Mouse (Mus musculus): ENCODE measurements around the gene Shisa8. TPM values are rescaled to one million over a fixed set of nuclear protein-coding genes. Genes with fewer than 3 reads are reported as not detected.

Gene Shisa8
- total and polyA plus RNA-seq, 2 experiments from 2014 or later = 7.5 to 34.7 TPM

- DNase-seq (ENCODE audit: low spot score) = peak; percentile 93
- Histone ChIP-seq H3K4me2 (ENCODE audit: low read depth, low read length) (no peak overlapping the region), H3K9ac (replicated peaks; ENCODE audit: low read length) (0 out of 2 replicates have a peak overlapping the region, but pooled peaks have one; percentile 17), H3K27ac (peak overlapping the region; percentile 32; the same call in 1 of the 2 replicates), H3K4me1 (ENCODE audit: insufficient read depth, low read length) (peaks cover 22% of the 10 kb centered on the region), H3K27me3 (ENCODE audit: insufficient read depth, low read length) (peaks cover 13% of the 10 kb centered on the region; the same call in 1 of the 2 replicates), H3K36me3 (ENCODE audit: insufficient read depth, low read length) (peaks cover 27% of the 10 kb centered on the region), H3K9me3 (ENCODE audit: low read length) (no peaks in the 10 kb centered on the region), H3K4me3 (ENCODE audit: low read length) (no peak overlapping the region)
- 26% methylated on average over 9 of the region's 9 CpGs for whole genome bisulfite sequencing
- peak; percentile 89 for ATAC-seq
- no peak for TF ChIP-seq CTCF (IDR thresholded peaks at IDR 0.05; ENCODE audit: low read depth)
Measured at GRCm38 (mm10) chr15:82206365-82207104, 6.1 kb downstream of the Shisa8 start.

- no peak overlapping the region for H3K9ac ChIP-seq (replicated peaks; ENCODE audit: low read length)
- H3K27me3 ChIP-seq (ENCODE audit: insufficient read depth, low read length) = no peaks in the 10 kb centered on the region; the same call in 1 of the 2 replicates
- no peak for ATAC-seq
- 0 out of 2 replicates have a peak overlapping the region, but pooled peaks have one; percentile 36 for H3K27ac ChIP-seq
- H3K4me3 ChIP-seq (ENCODE audit: low read length) = no peak overlapping the region
- no peak overlapping the region for H3K4me2 ChIP-seq (ENCODE audit: low read depth, low read length)
- no peak for DNase-seq (ENCODE audit: low spot score)
- TF ChIP-seq CTCF (IDR thresholded peaks at IDR 0.05; ENCODE audit: low read depth) = no peak
- peaks cover 40% of the 10 kb centered on the region for H3K36me3 ChIP-seq (ENCODE audit: insufficient read depth, low read length)
- H3K4me1 ChIP-seq (ENCODE audit: insufficient read depth, low read length) = peaks cover 22% of the 10 kb centered on the region
- 69% methylated on average over 8 of the region's 10 CpGs for WGBS
- no peaks in the 10 kb centered on the region for H3K9me3 ChIP-seq (ENCODE audit: low read length)
Measured at GRCm38 (mm10) chr15:82204680-82205371, 7.8 kb downstream of the Shisa8 start.

GRCm38 (mm10) chr15:82203611-82204351 is 8.8 kb downstream of the Shisa8 start:
- 54% methylated on average over 20 of the region's 20 CpGs for WGBS
- H3K4me1 ChIP-seq (ENCODE audit: insufficient read depth, low read length) = peaks cover 22% of the 10 kb centered on the region

GRCm38 (mm10) chr15:82203090-82203489 is 9.5 kb downstream of the Shisa8 start:
- WGBS = 91% methylated on average over 10 of the region's 10 CpGs
- Histone ChIP-seq H3K27me3 (ENCODE audit: insufficient read depth, low read length) (no peaks in the 10 kb centered on the region), H3K27ac (peak overlapping the region; percentile 36; the same call in 1 of the 2 replicates), H3K4me2 (ENCODE audit: low read depth, low read length) (no peak overlapping the region), H3K4me1 (ENCODE audit: insufficient read depth, low read length) (peaks cover 22% of the 10 kb centered on the region), H3K9ac (replicated peaks; ENCODE audit: low read length) (no peak overlapping the region), H3K36me3 (ENCODE audit: insufficient read depth, low read length) (peaks cover 55% of the 10 kb centered on the region), H3K4me3 (ENCODE audit: low read length) (no peak overlapping the region), H3K9me3 (ENCODE audit: low read length) (no peaks in the 10 kb centered on the region)
- DNase-seq (ENCODE audit: low spot score) (no peak), ATAC-seq (no peak)
- no peak for TF ChIP-seq CTCF (IDR thresholded peaks at IDR 0.05; ENCODE audit: low read depth)

More at GRCm38 (mm10) chr15:82203611-82204351, 8.8 kb downstream of the Shisa8 start:
- DNase-seq (ENCODE audit: low spot score) (no peak), ATAC-seq (no peak)
- Histone ChIP-seq H3K27me3 (ENCODE audit: insufficient read depth, low read length) (no peaks in the 10 kb centered on the region), H3K27ac (peak overlapping the region; percentile 36), H3K9me3 (ENCODE audit: low read length) (no peaks in the 10 kb centered on the region), H3K9ac (replicated peaks; ENCODE audit: low read length) (no peak overlapping the region), H3K36me3 (ENCODE audit: insufficient read depth, low read length) (peaks cover 50% of the 10 kb centered on the region), H3K4me3 (ENCODE audit: low read length) (no peak overlapping the region), H3K4me2 (ENCODE audit: low read depth, low read length) (no peak overlapping the region)
- no peak for TF ChIP-seq CTCF (IDR thresholded peaks at IDR 0.05; ENCODE audit: low read depth)

GRCm38 (mm10) chr15:82202086-82202485 is 10.5 kb downstream of the Shisa8 start:
- no peak overlapping the region for H3K9ac ChIP-seq (replicated peaks; ENCODE audit: low read length)

GRCm38 (mm10) chr15:82199546-82199945 is 13.1 kb downstream of the Shisa8 start:
- Histone ChIP-seq H3K4me2 (ENCODE audit: low read depth, low read length) (no peak overlapping the region), H3K4me3 (ENCODE audit: low read length) (no peak overlapping the region), H3K27ac (no peak overlapping the region), H3K36me3 (ENCODE audit: insufficient read depth, low read length) (peaks cover 88% of the 10 kb centered on the region), H3K9me3 (ENCODE audit: low read length) (no peaks in the 10 kb centered on the region), H3K4me1 (ENCODE audit: insufficient read depth, low read length) (no peaks in the 10 kb centered on the region), H3K9ac (replicated peaks; ENCODE audit: low read length) (no peak overlapping the region), H3K27me3 (ENCODE audit: insufficient read depth, low read length) (no peaks in the 10 kb centered on the region)
- no peak for TF ChIP-seq CTCF (IDR thresholded peaks at IDR 0.05; ENCODE audit: low read depth)
- DNase-seq (ENCODE audit: low spot score) (no peak), ATAC-seq (no peak)
- 84% methylated on average over 12 of the region's 12 CpGs for WGBS

More at GRCm38 (mm10) chr15:82202086-82202485, 10.5 kb downstream of the Shisa8 start:
- WGBS = 87% methylated on average over 6 of the region's 6 CpGs
- TF ChIP-seq CTCF (IDR thresholded peaks at IDR 0.05; ENCODE audit: low read depth) = no peak
- H3K27me3 ChIP-seq (ENCODE audit: insufficient read depth, low read length) = no peaks in the 10 kb centered on the region
- DNase-seq (ENCODE audit: low spot score) = no peak
- no peak overlapping the region for H3K27ac ChIP-seq
- H3K36me3 ChIP-seq (ENCODE audit: insufficient read depth, low read length) = peaks cover 65% of the 10 kb centered on the region
- ATAC-seq = no peak
- H3K9me3 ChIP-seq (ENCODE audit: low read length) = no peaks in the 10 kb centered on the region
- H3K4me1 ChIP-seq (ENCODE audit: insufficient read depth, low read length) = peaks cover 14% of the 10 kb centered on the region
- no peak overlapping the region for H3K4me3 ChIP-seq (ENCODE audit: low read length)
- H3K4me2 ChIP-seq (ENCODE audit: low read depth, low read length) = no peak overlapping the region

Measured in hindbrain, postnatal 0 days (tissue).